Mouse (Mus musculus) ovary, adult 2 months (tissue): ENCODE data around the gene Cox7c. TPM values are rescaled to one million over a fixed set of nuclear protein-coding genes. Genes with fewer than 3 reads are reported as not detected.

Experiments
- polyA plus RNA-seq: library from polyadenylated mRNA; depleted of rRNA; stranded (reverse); fragments of >200 nt; gene quantifications from 2 replicates; pipeline ENCODE4 v1.2.3, GENCODE M21; 2012; rRNA removed

The Cox7c gene
- 191 and 287 TPM in 2 replicates for polyA plus RNA-seq

GRCm38 (mm10) chr13:86046254-86046951 lies at the start of gene Cox7c:
Cox7c (minus strand) TSS chr13:86046904.

